Mouse (Mus musculus): ENCODE results near the gene Fabp7. TPM values are rescaled to one million over a fixed set of nuclear protein-coding genes. Genes with fewer than 3 reads are reported as not detected.

Gene Fabp7
- total and polyA plus RNA-seq, 2 experiments from 2014 or later = 1,177 to 2,604 TPM

DNA sequence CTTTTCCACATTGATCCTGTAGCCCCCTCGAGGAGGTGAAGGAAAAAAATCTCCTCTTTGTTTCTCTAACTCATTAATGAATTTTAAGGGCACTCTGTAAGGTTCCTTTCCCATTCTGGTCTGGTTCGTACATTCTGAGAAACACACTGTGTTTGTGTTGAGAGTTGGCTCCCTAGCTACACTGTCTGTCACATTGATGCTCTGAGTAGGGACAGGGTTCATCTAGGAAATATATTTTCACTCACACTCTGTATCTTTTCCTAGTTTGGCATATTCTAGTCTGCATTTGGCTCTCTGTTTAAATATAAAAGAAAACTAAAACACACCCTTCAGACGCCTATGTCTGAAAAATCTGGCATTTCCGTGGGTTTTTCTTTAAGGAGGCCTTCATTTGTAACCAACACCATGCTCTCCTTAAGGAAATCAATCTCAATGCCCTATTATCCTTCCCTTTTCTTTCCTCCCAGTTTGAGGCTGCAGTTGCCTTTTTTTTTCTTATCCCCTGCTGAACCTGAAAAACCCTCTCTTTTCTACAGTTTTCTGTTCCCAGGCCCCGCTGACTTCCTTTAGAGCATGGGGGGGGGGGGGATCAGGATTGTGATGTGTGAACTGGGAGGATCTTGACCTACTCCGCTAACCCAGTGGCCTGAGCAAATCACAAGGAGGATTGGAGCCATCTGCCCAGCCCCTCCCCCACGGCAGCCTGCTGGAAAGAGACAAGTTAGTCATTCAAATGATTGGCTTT is 378 bp upstream of the Fabp7 start:
- peak; percentile 81 for ATAC-seq

DNA sequence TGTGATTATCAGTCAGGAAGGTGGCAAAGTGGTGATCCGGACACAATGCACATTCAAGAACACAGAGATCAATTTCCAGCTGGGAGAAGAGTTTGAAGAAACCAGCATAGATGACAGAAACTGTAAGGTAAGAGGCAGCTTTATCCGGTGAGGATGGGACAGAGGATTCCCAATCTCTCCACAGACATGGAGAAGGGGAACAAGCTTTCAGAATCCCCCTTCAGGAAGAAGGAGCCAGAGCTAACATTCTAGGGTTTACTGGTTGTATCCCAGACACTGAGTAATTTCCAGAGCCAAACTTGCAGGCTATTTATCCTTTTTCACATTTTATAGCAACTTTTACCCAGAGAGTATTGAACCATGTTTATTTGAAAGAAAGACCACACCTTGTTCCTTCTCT is 871 bp downstream of the Fabp7 start:
- Histone ChIP-seq H3K36me3 (ENCODE audit: insufficient read depth) (no peaks in the 10 kb centered on the region), H3K9ac (peak overlapping the region; percentile 53), H3K4me1 (ENCODE audit: insufficient read depth) (peaks cover 23% of the 10 kb centered on the region), H3K27me3 (ENCODE audit: insufficient read depth, low read length) (no peaks in the 10 kb centered on the region), H3K4me3 (ENCODE audit: low read depth, low read length) (peak overlapping the region; percentile 35), H3K9me3 (ENCODE audit: low read length) (no peaks in the 10 kb centered on the region), H3K27ac (ENCODE audit: low read depth, low read length) (peak overlapping the region; percentile 79), H3K4me2 (ENCODE audit: low read depth) (peak overlapping the region; percentile 49)
- WGBS = 17% methylated on average over 2 of the region's 2 CpGs
- ATAC-seq = no peak
- TF ChIP-seq CTCF (IDR thresholded peaks at IDR 0.05; ENCODE audit: low read depth) = no peak
- DNase-seq = no peak

More for the DNA sequence above, 378 bp upstream of the Fabp7 start:
- Histone ChIP-seq H3K4me1 (ENCODE audit: insufficient read depth) (peaks cover 23% of the 10 kb centered on the region), H3K9ac (peak overlapping the region; percentile 53), H3K9me3 (ENCODE audit: low read length) (no peaks in the 10 kb centered on the region), H3K4me3 (ENCODE audit: low read depth, low read length) (peak overlapping the region; percentile 35), H3K36me3 (ENCODE audit: insufficient read depth) (no peaks in the 10 kb centered on the region), H3K4me2 (ENCODE audit: low read depth) (peak overlapping the region; percentile 49), H3K27me3 (ENCODE audit: insufficient read depth, low read length) (no peaks in the 10 kb centered on the region), H3K27ac (ENCODE audit: low read depth, low read length) (peak overlapping the region; percentile 79)
- DNase-seq = peak; percentile 86
- WGBS = 4% methylated on average over 7 of the region's 7 CpGs
- no peak for TF ChIP-seq CTCF (IDR thresholded peaks at IDR 0.05; ENCODE audit: low read depth)

DNA sequence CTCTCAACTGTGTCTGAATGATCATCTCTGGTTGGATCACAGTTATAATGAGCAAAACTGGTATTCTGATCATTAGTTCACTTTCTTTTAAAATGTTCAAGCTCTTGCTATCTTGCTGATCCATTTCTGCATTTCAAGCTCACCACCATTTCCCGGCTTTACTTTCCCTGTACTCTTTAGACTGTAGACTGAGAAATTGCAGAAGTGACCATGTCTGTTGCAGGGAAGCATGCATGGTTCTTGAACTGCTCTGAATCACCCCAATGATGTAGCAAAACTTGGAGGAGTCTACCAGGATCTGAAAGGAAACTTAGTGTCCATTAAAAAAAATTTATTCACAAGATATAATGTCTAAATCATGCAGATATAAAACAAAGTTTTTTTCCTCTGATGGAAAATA is 8.3 kb downstream of the Fabp7 start:
- 100% methylated on average over 1 of the region's 1 CpGs for WGBS

DNA sequence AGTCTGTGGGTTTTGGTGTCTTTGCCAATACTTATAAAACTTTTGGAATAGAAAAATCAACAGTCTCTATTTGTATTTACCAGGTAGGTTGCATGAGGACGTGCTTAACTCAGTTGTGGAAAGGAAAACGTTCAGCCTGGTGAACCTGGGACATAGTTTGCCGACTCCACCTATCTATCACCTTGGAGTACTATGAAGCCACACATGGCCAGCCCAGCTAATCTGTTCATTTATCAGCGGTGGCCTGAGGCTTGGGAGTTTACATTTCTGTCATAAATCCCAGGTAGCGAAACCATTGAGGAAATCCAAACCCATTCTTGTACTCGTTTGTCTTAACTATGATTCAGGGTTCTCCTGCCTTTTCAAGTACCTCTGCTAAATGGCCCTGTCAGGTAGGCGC is 9.3 kb downstream of the Fabp7 start, which contains the start of gene Smpdl3a:
TSS of gene Smpdl3a (plus strand) at position 318 of the 400 bp plus-strand sequence.
- no peak for TF ChIP-seq CTCF (IDR thresholded peaks at IDR 0.05; ENCODE audit: low read depth)
- DNase-seq (no peak), ATAC-seq (no peak)
- H3K4me1 ChIP-seq (ENCODE audit: insufficient read depth) = no peaks in the 10 kb centered on the region
- peak within 1 kb of the TSS; percentile 50 for H3K4me3 ChIP-seq (ENCODE audit: low read depth, low read length)
- peak within 1 kb of the TSS; percentile 100 for H3K4me2 ChIP-seq (ENCODE audit: low read depth)
- H3K36me3 ChIP-seq (ENCODE audit: insufficient read depth) = no peaks in the 10 kb centered on the region
- 0 out of 2 replicates have a peak, but pooled peaks cover 3% of the 10 kb centered on the region for H3K9me3 ChIP-seq (ENCODE audit: low read length)
- 81% methylated on average over 7 of the region's 7 CpGs for WGBS
- no peaks in the 10 kb centered on the region for H3K27me3 ChIP-seq (ENCODE audit: insufficient read depth, low read length)
- H3K27ac ChIP-seq (ENCODE audit: low read depth, low read length) = peak within 1 kb of the TSS; percentile 66
- H3K9ac ChIP-seq = peak within 1 kb of the TSS; percentile 71

More for the DNA sequence above, 8.3 kb downstream of the Fabp7 start:
- no peaks in the 10 kb centered on the region for H3K4me1 ChIP-seq (ENCODE audit: insufficient read depth)
- no peaks in the 10 kb centered on the region for H3K36me3 ChIP-seq (ENCODE audit: insufficient read depth)
- no peak for DNase-seq
- H3K9ac ChIP-seq = no peak overlapping the region
- no peak overlapping the region for H3K4me3 ChIP-seq (ENCODE audit: low read depth, low read length)
- no peaks in the 10 kb centered on the region for H3K27me3 ChIP-seq (ENCODE audit: insufficient read depth, low read length)
- 0 out of 2 replicates have a peak, but pooled peaks cover 3% of the 10 kb centered on the region for H3K9me3 ChIP-seq (ENCODE audit: low read length)
- H3K4me2 ChIP-seq (ENCODE audit: low read depth) = no peak overlapping the region
- H3K27ac ChIP-seq (ENCODE audit: low read depth, low read length) = no peak overlapping the region
- no peak for ATAC-seq
- no peak for TF ChIP-seq CTCF (IDR thresholded peaks at IDR 0.05; ENCODE audit: low read depth)

DNA sequence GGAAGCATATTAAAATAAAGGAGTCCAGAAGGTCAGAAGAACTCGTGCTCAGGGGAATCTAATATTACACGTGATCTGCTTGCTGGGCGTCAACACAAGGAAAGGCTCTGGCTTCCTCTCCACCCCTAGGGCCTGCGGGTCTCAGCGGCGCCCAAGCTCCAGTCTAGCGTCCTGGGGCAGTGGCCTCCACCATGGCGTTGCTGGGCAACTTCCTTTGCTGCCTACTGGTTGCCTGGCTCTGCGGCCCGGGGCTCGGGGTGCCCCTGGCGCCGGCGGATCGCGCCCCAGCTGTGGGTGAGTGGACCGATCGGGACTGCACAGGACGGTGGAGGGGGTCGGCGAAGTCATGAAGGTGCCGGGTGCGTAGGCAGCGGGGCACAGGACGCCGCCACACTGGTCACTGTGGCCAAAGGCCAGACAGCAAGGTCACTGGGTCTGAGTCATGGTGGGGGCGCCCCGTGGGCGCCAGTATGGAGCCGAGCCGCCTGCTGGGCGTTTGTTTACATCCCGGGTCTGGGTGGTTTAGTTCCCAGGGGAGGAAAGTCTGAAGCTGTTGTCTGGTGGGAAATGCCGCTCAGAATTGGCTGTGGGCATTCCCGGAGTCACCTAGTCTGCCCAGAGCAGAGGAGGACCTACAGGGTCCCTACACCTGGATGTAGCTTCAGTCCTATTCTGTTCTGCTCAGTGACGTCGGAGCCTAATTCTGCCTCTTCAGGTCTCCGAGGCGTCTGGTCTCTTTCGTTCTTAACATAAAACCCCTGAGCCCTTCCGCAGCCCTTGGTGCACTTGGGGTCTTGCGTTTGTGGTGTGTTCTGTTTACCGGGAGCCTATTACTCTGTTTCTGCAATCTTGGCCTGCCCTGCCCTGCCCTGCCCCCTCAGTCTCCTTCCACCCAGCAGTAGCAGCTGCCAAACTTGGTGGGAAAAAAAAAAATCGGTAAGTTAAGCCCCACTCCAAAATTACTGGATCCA is 10.1 kb downstream of the Fabp7 start:
- WGBS = 4% methylated on average over 44 of the region's 44 CpGs
- DNase-seq (peak; percentile 61), ATAC-seq (peak; percentile 86)
- Histone ChIP-seq H3K9ac (peak overlapping the region; percentile 71), H3K4me3 (ENCODE audit: low read depth, low read length) (peak overlapping the region; percentile 50), H3K4me2 (ENCODE audit: low read depth) (peak overlapping the region; percentile 100), H3K36me3 (ENCODE audit: insufficient read depth) (no peaks in the 10 kb centered on the region), H3K27ac (ENCODE audit: low read depth, low read length) (peak overlapping the region; percentile 66), H3K27me3 (ENCODE audit: insufficient read depth, low read length) (no peaks in the 10 kb centered on the region), H3K9me3 (ENCODE audit: low read length) (0 out of 2 replicates have a peak, but pooled peaks cover 3% of the 10 kb centered on the region), H3K4me1 (ENCODE audit: insufficient read depth) (no peaks in the 10 kb centered on the region)
- TF ChIP-seq CTCF (IDR thresholded peaks at IDR 0.05; ENCODE audit: low read depth) = no peak

DNA sequence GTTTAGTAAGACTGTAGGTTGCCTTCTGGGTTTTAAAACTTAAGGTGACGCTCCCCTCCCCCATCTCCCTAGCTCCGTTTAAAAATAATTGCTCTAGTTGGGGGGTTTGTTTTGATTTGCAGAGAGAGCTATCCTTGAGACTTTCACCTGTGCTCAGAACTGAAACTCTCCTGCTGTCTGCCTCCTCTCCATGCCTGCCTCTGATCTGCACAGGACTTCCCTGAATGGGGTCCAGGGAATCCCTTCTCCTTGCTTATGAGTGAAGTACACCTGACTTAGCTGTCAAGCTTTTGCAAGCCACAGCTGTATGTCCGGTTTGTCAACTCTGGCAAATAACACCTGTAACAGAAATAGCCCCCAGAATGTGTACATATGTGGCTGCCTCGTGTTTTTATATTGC is 10.9 kb downstream of the Fabp7 start:
- Histone ChIP-seq H3K27me3 (ENCODE audit: insufficient read depth, low read length) (no peaks in the 10 kb centered on the region), H3K9ac (peak overlapping the region; percentile 71), H3K9me3 (ENCODE audit: low read length) (0 out of 2 replicates have a peak, but pooled peaks cover 3% of the 10 kb centered on the region), H3K4me1 (ENCODE audit: insufficient read depth) (no peaks in the 10 kb centered on the region), H3K27ac (ENCODE audit: low read depth, low read length) (0 out of 2 replicates have a peak overlapping the region, but pooled peaks have one; percentile 15), H3K36me3 (ENCODE audit: insufficient read depth) (no peaks in the 10 kb centered on the region), H3K4me2 (ENCODE audit: low read depth) (peak overlapping the region; percentile 100), H3K4me3 (ENCODE audit: low read depth, low read length) (peak overlapping the region; percentile 50)
- 36% methylated on average over 4 of the region's 4 CpGs for WGBS
- no peak for TF ChIP-seq CTCF (IDR thresholded peaks at IDR 0.05; ENCODE audit: low read depth)
- DNase-seq (no peak), ATAC-seq (no peak)
